Mouse (Mus musculus): ENCODE results near the gene Plcl2. TPM values are rescaled to one million over a fixed set of nuclear protein-coding genes. Genes with fewer than 3 reads are reported as not detected.

Gene Plcl2
- polyA plus RNA-seq (2015; fragmentation: Nextera tagmentation; extraction: Ambion mirVana) = 9.6 and 11.4 TPM in 2 replicates

- Histone ChIP-seq H3K4me3 (peak within 1 kb of the TSS; percentile 78), H3K4me1 (peaks cover 37% of the 10 kb centered on the region), H3K27ac (peak within 1 kb of the TSS; percentile 93), H3K36me3 (replicated peaks) (no peaks in the 10 kb centered on the region), H3K27me3 (replicated peaks) (0 out of 2 replicates have a peak, but pooled peaks cover 3% of the 10 kb centered on the region), H3K9ac (peak within 1 kb of the TSS; percentile 79), H3K4me2 (peak within 1 kb of the TSS; percentile 58), H3K9me3 (no peaks in the 10 kb centered on the region)
- ATAC-seq (replicated peaks) = peak; percentile 65
- WGBS = under 1% methylated on average over 83 of the region's 95 CpGs
These were observed at the start of gene Plcl2 for GRCm38 (mm10) chr17:50509251-50510104. Gene Plcl2, plus strand, starts transcription at chr17:50509403.

GRCm38 (mm10) chr17:50460301-50460700 is 48.9 kb upstream of the Plcl2 start:
- Histone ChIP-seq H3K4me2 (no peak overlapping the region), H3K9ac (no peak overlapping the region), H3K36me3 (replicated peaks) (no peaks in the 10 kb centered on the region), H3K4me1 (no peaks in the 10 kb centered on the region), H3K27me3 (replicated peaks) (no peaks in the 10 kb centered on the region), H3K9me3 (no peaks in the 10 kb centered on the region), H3K27ac (no peak overlapping the region), H3K4me3 (no peak overlapping the region)
- ATAC-seq (replicated peaks) = no peak
- WGBS = 88% methylated on average over 8 of the region's 8 CpGs

DNA sequence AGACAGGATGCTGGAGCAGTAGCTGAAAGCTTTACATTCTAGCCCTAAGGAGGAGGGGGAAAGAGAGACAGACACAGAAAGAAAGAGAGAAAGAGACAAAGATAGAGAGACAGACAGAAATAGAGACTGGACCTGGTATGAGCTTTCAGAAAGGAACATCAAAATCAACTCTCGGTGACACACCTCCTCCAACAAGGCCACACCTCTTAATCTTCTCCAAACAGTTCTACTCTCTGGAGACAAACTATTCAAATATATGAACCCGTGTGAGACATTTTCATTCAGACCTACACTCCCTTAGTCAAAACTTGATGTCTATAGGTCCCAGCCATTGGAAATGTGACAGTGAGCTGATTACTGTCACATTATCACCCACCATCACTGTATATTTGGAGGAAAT is 41.8 kb upstream of the Plcl2 start:
- Histone ChIP-seq H3K27me3 (replicated peaks) (no peaks in the 10 kb centered on the region), H3K36me3 (replicated peaks) (no peaks in the 10 kb centered on the region), H3K27ac (no peak overlapping the region), H3K9ac (no peak overlapping the region), H3K4me3 (no peak overlapping the region), H3K9me3 (no peaks in the 10 kb centered on the region), H3K4me1 (peaks cover 12% of the 10 kb centered on the region), H3K4me2 (no peak overlapping the region)
- no peak for ATAC-seq (replicated peaks)
- 91% methylated on average over 2 of the region's 2 CpGs for WGBS

- Histone ChIP-seq H3K36me3 (replicated peaks) (no peaks in the 10 kb centered on the region), H3K9ac (no peak overlapping the region), H3K4me2 (no peak overlapping the region), H3K27ac (no peak overlapping the region), H3K4me1 (peaks cover 12% of the 10 kb centered on the region), H3K4me3 (no peak overlapping the region), H3K27me3 (replicated peaks) (no peaks in the 10 kb centered on the region), H3K9me3 (no peaks in the 10 kb centered on the region)
- WGBS = 64% methylated on average over 5 of the region's 5 CpGs
- ATAC-seq (replicated peaks) = no peak
These were observed 40.1 kb upstream of the Plcl2 start for GRCm38 (mm10) chr17:50469126-50469525.

DNA sequence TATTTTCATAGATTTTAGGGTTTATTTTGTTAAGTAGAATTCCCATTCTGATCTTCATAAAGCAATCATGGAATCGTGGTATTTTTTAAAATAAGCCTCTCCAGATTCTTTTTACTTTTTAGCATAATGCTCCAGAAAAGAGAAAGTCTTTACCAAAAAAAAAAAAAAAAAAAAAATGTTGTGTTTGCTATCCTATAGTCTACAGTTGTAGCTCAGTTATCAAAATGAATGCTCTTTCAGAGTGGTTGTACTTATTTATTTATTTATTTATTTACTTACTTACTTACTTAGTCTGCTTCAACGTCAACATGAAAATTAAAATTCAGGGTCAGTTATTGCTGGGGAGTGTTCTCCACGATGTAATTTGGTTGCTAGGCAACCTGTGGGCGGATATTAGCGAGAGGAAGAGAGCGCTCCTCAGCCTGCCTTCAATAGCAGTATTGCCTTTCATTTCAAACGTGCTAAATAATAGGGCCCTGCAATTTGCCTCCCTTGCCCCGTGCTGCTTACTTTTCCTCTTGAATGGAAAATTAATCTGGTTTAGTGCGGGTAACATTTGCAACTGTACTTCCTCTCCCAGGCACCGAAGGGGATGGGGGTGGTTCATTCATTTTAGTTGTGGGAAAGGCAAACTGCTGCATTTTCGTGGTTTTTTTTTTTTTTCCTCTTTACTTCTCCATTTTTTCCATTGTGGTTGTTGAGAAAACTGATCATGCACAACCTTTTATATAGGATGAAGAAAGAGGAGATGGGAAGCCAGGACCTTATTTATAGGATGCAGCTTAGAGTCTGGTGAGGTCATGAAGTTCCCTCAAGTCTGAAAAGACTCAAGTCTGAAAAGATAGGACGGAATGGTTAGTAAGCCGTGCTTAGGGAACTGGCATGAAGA is 39.4 kb upstream of the Plcl2 start:
- Histone ChIP-seq H3K4me3 (peak overlapping the region; percentile 22), H3K4me1 (peaks cover 12% of the 10 kb centered on the region), H3K9me3 (no peaks in the 10 kb centered on the region), H3K9ac (no peak overlapping the region), H3K36me3 (replicated peaks) (no peaks in the 10 kb centered on the region), H3K27ac (peak overlapping the region; percentile 72), H3K27me3 (replicated peaks) (no peaks in the 10 kb centered on the region), H3K4me2 (peak overlapping the region; percentile 55)
- WGBS = 7% methylated on average over 13 of the region's 13 CpGs
- peak; percentile 94 for ATAC-seq (replicated peaks)

DNA sequence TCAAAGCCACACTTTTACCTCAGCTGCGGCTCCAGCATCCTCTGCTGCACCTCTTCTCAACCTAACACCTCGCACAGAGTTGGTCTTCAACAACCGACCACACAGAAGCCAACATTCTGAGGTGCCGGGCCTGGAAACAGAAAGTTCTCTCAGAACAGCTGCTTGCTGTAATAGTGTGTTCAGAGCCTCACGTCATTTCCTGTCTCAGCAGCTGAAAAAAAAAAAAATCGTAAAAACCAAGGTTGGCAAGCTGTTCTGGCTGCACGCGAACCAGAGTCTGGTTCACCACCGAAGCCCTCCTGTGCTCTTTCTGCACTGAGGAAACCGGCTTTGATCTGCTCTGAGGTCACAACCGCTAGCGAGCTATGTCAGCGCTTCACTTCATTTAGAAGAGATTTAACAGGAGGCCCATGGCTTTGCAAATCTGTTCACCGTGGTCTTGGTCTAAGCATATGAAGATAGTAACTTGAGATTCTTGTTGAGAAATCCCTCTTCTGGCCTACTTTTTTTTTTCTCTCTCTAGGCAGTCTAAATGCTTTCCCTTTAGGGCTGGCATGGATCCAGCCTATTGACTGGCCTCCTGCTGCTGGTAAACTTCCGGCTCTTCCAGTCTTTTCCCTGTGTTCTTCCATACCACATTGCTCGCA is 38.6 kb upstream of the Plcl2 start:
- peaks cover 12% of the 10 kb centered on the region for H3K4me1 ChIP-seq
- no peak overlapping the region; the same call in 1 of the 2 replicates for H3K9ac ChIP-seq
- H3K27ac ChIP-seq = peak overlapping the region; percentile 72
- H3K9me3 ChIP-seq = no peaks in the 10 kb centered on the region
- H3K36me3 ChIP-seq (replicated peaks) = no peaks in the 10 kb centered on the region
- peak overlapping the region; percentile 22 for H3K4me3 ChIP-seq
- WGBS = 19% methylated on average over 16 of the region's 16 CpGs
- H3K4me2 ChIP-seq = peak overlapping the region; percentile 55
- peak; percentile 48 for ATAC-seq (replicated peaks)
- H3K27me3 ChIP-seq (replicated peaks) = no peaks in the 10 kb centered on the region

DNA sequence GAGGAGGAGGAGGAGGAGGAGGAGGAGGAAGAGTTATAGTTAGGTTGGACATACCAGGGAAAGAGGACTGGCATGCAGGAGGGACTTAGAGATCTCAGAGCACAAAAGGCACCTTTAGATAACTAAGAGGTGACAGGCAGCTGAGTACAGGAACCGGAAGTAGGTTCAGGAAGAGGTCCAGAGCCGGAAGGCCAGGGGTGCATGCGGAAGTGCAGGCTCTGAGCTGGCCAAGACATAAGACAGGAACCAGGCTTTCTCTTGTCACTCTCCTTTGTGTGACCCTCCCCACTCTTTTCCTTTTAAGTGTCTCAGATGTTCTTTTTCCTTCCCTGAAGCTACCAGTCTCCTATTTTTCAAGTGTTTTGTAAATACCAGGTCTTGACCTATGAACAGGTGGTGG is 38.0 kb upstream of the Plcl2 start:
- peaks cover 12% of the 10 kb centered on the region for H3K4me1 ChIP-seq
- H3K4me3 ChIP-seq = no peak overlapping the region
- no peaks in the 10 kb centered on the region for H3K36me3 ChIP-seq (replicated peaks)
- no peak overlapping the region for H3K27ac ChIP-seq
- H3K27me3 ChIP-seq (replicated peaks) = no peaks in the 10 kb centered on the region
- H3K9ac ChIP-seq = no peak overlapping the region
- 78% methylated on average over 3 of the region's 3 CpGs for WGBS
- H3K9me3 ChIP-seq = no peaks in the 10 kb centered on the region
- no peak overlapping the region for H3K4me2 ChIP-seq
- ATAC-seq (replicated peaks) = no peak

- WGBS = 92% methylated on average over 4 of the region's 4 CpGs
- no peaks in the 10 kb centered on the region for H3K36me3 ChIP-seq (replicated peaks)
These were observed 31.9 kb upstream of the Plcl2 start for GRCm38 (mm10) chr17:50477277-50477676.

DNA sequence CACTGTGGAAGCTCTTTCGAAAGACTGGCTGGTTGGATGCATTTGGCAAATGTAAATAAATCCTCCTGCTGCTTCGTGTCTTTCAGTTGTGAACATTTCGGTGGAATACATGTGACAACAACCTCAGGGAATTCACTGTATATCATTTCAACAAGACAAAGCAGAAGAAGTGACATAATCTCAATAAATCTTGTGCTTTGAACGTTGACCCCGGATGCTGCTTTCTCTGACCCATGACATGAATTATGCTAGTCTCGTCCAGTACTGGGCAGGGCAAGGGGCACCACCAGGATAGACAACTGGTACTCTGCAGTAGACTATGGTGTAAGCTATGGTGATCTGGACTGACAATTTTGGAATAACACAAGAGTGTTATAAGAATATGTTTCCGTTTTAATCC is 28.3 kb upstream of the Plcl2 start:
- H3K9me3 ChIP-seq = no peaks in the 10 kb centered on the region
- H3K9ac ChIP-seq = no peak overlapping the region
- H3K27ac ChIP-seq = no peak overlapping the region
- 80% methylated on average over 7 of the region's 7 CpGs for WGBS
- H3K27me3 ChIP-seq (replicated peaks) = no peaks in the 10 kb centered on the region
- H3K4me1 ChIP-seq = no peaks in the 10 kb centered on the region
- no peak overlapping the region for H3K4me3 ChIP-seq
- ATAC-seq (replicated peaks) = no peak
- no peak overlapping the region for H3K4me2 ChIP-seq
- no peaks in the 10 kb centered on the region for H3K36me3 ChIP-seq (replicated peaks)

More at GRCm38 (mm10) chr17:50477277-50477676, 31.9 kb upstream of the Plcl2 start:
- ATAC-seq (replicated peaks) = no peak
- Histone ChIP-seq H3K27me3 (replicated peaks) (no peaks in the 10 kb centered on the region), H3K9me3 (no peaks in the 10 kb centered on the region), H3K9ac (no peak overlapping the region), H3K4me2 (no peak overlapping the region), H3K27ac (no peak overlapping the region), H3K4me3 (no peak overlapping the region), H3K4me1 (no peaks in the 10 kb centered on the region)

GRCm38 (mm10) chr17:50483700-50484099 is 25.5 kb upstream of the Plcl2 start:
- WGBS = 81% methylated on average over 7 of the region's 7 CpGs
- no peak for ATAC-seq (replicated peaks)
- no peaks in the 10 kb centered on the region for H3K4me1 ChIP-seq
- H3K9me3 ChIP-seq = no peaks in the 10 kb centered on the region
- H3K36me3 ChIP-seq (replicated peaks) = no peaks in the 10 kb centered on the region
- H3K27me3 ChIP-seq (replicated peaks) = no peaks in the 10 kb centered on the region
- H3K4me3 ChIP-seq = no peak overlapping the region
- no peak overlapping the region for H3K4me2 ChIP-seq
- H3K9ac ChIP-seq = no peak overlapping the region
- no peak overlapping the region for H3K27ac ChIP-seq

GRCm38 (mm10) chr17:50484981-50485380 is 24.2 kb upstream of the Plcl2 start:
- WGBS = 81% methylated on average over 5 of the region's 5 CpGs
- Histone ChIP-seq H3K4me1 (no peaks in the 10 kb centered on the region), H3K9ac (no peak overlapping the region), H3K27me3 (replicated peaks) (no peaks in the 10 kb centered on the region), H3K36me3 (replicated peaks) (no peaks in the 10 kb centered on the region), H3K27ac (no peak overlapping the region), H3K9me3 (no peaks in the 10 kb centered on the region), H3K4me3 (no peak overlapping the region), H3K4me2 (no peak overlapping the region)
- no peak for ATAC-seq (replicated peaks)

- no peak for ATAC-seq (replicated peaks)
- no peaks in the 10 kb centered on the region for H3K9me3 ChIP-seq
- H3K4me2 ChIP-seq = no peak overlapping the region
- no peak overlapping the region for H3K9ac ChIP-seq
- WGBS = 88% methylated on average over 1 of the region's 1 CpGs
- no peak overlapping the region for H3K27ac ChIP-seq
- H3K36me3 ChIP-seq (replicated peaks) = no peaks in the 10 kb centered on the region
- H3K4me3 ChIP-seq = no peak overlapping the region
- no peaks in the 10 kb centered on the region for H3K4me1 ChIP-seq
- no peaks in the 10 kb centered on the region for H3K27me3 ChIP-seq (replicated peaks)
These were observed 22.1 kb upstream of the Plcl2 start for GRCm38 (mm10) chr17:50487058-50487618.

Data from midbrain, embryonic 15.5 days (tissue).